Mouse (Mus musculus): ENCODE data around the gene Gal3st2. TPM values are rescaled to one million over a fixed set of nuclear protein-coding genes. Genes with fewer than 3 reads are reported as not detected.
A peak's percentile ranks its signal among the peaks of the same experiment; 100 is the strongest.
"Not testable (repeated sequence)": the region's sequence is repeated elsewhere in the genome, so short reads cannot be mapped to it uniquely, and the experiment has no call there.

The Gal3st2 gene
- not detected in 2 replicates for total RNA-seq (2015; ENCODE audit: low replicate concordance)
- total RNA-seq (2017; ENCODE audit: low replicate concordance), result not detected in 2 replicates

DNA sequence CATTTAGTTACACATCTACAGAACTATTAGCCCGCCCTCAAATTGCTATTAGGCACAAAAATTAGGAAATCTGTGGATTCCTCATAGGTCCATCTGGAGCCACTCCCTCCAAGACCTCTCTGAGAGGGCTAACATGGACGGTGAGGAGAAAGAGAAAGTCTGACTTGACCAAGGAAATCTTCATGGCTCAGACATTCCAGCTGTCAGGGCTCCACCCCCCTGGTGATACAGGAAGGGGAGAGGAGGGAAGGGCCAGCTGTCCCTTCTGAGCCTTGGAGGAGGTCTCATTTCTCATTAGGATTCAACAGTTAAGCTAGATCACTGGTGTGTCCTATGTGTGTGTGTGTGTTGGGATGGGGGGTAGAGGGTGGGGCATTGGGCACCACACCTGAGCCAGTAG, at the start of gene Gal3st2:
Gal3st2 (plus strand) TSS at position 259 of the 400 bp plus-strand sequence.
- ATAC-seq (replicated peaks; ENCODE audit: low FRiP score, poor library complexity, severe bottlenecking), result not testable (repeated sequence)

DNA sequence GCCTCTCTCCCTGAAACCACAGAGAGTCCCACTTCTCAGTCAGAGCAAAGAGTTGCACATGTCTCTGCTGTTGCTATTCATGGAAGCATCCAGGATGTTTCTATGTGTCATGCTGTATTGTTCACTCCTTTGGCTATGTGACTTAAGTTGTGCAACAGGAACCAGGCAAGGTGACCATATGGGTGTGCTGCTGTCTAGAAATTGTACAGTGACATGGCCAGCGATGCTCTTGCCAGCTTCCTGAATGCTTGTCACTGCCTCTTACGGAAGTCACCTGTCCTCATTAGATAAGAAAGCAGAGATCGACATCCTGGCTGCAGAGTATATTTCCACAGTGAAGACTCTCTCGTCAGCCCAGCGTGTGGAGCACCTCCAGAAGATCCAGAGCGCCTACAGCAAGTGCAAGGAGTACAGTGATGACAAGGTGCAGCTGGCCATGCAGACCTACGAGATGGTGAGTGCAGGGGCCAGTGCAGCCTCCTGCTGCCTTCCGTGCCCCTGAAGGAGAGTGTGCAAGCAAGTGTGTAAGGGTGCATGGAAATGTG, 49.5 kb upstream of the Gal3st2 start:
- ATAC-seq (replicated peaks; ENCODE audit: low FRiP score, poor library complexity, severe bottlenecking), result no peak

DNA sequence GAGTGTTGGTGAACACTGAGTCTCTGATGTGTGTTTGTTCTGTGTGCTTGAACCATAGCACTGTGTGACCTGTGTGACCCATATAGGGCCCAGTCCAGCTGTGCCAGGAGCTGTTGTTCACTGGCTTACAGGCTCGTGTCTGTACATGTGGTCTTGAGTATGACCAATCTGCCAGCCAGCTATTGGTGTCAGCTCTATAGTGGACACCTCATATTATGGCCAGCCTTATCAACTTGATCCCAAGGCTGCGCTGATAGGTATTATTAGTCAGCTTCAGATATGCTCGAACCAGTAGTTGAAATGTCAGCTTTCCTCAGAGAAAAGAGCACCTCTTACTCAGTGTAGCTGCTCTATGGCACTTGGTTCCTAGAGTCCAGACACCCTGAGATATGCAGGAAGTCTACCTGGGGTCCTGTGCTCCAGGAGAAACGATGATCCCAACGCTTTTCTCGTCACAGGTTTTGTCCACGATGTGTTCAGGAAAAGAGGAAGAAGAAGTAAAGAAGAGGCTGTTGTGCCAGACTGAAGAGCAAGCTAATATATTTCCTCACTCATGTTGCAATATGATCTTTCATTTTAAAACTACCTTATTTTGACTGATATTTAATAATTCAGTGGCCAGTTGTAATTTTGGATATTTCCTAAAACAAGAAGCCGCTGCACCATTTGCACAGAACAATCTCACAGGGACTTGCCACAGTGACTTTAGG, 43.1 kb upstream of the Gal3st2 start:
- ATAC-seq (replicated peaks; ENCODE audit: low FRiP score, poor library complexity, severe bottlenecking), result no peak

DNA sequence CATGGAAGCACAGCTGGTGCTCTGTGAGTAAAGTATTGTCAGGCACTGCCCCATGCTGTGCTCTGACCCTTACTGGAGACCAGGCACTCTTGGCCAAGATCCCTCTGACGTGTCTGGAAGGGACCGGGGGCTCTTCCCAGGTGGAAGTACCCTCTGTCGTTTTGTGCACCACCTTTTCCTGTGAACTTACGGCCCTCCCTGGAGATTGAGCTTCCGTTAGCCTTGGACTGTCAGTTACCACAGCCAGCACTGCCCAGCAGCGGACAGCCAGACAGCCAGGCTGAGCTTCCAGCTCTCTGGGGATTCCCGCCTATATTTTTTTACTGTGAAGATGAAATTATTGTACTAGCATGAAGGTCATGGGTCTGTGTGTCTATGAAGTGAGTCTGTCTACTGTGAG, 42.4 kb upstream of the Gal3st2 start:
- ATAC-seq (replicated peaks; ENCODE audit: low FRiP score, poor library complexity, severe bottlenecking), result no peak

DNA sequence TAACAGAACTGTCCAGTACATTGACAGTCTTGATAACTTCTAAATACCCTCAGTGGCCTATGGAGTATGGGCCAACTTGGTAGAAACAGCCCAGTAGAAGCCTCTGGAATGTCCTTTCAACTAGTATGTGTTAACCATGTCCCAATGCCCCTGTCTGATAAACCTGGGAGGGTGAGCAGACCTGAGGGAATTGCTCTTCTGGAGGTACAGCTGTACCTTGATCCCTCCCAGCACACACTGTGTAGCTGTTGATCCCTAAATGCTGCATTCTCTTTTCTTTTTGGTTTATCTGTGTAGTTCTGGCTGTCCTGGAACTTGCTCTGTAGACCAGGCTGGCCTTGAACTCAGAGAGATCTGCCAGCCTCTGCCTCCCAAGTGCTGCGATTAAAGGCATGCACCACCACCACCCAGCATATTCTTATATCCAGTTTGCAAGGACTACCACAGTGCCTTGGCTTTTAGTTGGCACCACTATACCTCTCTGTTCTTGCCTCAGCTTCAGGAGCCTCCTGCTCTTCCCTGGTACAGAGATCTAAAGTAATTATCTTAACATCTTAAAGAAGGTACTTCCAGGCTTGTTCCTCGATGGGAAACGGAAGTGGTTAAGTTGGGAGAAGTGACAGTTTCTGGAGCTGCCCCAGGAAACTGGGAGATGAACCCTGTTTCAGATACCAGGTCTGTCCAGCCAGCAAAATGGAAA, 37.2 kb upstream of the Gal3st2 start:
- ATAC-seq (replicated peaks; ENCODE audit: low FRiP score, poor library complexity, severe bottlenecking), result no peak

DNA sequence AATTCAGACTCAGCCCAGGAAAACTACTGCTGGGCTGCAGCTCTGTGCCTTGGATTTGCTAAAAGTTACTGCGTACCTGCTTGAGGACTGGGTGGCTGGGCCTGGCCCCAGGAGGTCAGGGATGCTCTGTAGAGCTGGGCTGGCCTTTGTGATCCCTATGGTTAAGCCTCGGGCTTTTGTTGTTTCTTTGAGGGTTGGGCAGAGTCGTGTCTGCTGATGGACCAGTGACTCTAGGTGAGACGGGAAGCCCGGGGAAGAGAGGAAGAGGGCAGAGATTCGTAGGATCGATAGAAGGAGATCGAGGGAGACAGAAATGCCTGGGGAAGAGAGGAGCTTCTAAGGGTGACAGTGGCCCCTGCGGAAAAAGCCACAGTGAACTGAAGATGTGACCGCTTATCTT, 36.5 kb upstream of the Gal3st2 start, which contains the start of gene D2hgdh:
D2hgdh (plus strand) TSS at position 301 of the 400 bp plus-strand sequence.
- peak; percentile 45 for ATAC-seq (replicated peaks; ENCODE audit: low FRiP score, poor library complexity, severe bottlenecking)

DNA sequence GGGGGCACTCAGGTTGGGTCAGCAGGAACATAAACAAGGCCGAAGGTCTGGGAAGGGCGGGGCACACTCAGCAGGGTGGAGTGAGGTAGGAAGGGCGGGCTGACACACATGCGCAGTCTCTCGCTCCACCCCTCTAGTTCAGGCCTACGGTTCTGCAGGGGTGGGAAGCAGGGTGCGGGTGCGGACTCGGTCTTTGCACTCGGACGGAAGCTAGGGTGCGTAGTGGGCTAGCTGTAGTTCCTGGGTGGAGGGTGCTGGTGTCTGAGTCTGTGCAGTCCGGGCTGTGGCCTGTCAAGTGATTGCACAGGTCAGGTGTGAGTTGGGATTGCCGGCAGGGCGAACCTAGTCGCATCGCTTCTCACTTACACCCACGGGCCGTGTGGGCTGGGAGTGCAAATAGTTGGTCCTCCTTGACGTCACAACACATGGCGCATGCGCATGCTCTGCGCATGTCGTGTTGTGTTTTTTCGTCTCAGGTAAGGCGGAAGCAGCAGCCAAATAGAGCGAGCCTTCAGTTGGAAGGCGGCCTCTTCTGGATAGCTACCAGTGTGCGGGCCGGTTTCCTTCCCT, 35.9 kb upstream of the Gal3st2 start:
- ATAC-seq (replicated peaks; ENCODE audit: low FRiP score, poor library complexity, severe bottlenecking), result peak; percentile 90

DNA sequence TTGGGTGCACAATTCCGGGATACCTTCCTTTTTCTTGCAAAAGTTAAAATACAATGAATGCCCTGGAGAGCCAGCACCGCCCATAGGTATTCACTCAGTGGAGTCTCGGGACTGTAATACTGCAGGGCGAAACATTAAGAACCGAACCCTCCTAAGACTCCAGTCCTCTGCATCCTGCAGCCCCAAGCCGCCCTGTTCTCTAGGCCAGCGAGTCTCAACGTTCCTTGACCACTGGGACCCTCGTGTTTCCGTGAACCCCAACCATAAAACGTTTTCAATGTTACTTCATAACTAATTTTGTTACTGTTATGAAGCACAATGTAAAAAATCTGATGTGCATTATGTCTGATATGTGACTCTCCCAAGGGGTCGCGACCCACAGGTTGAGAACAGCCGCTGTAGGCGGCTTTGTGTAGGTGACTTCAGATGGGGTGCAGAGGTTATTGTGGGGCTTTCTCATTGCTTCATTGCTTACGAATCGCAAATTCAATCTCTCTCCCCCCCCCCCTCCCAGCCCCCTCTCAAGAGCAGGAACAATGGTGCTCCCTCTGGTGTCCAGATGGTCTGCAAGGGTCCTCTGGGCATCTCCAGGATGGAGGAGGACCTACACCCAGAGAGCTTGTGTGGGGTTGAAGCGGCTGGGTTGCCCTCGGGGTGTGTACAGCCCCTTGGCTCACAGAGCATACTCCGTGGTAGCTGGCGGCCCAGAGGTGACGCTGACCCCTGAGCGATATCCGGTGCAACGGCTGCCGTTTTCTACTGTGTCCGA, 35.2 kb upstream of the Gal3st2 start:
- ATAC-seq (replicated peaks; ENCODE audit: low FRiP score, poor library complexity, severe bottlenecking), result 0 out of 2 replicates have a peak, but pooled peaks have one; percentile 18

DNA sequence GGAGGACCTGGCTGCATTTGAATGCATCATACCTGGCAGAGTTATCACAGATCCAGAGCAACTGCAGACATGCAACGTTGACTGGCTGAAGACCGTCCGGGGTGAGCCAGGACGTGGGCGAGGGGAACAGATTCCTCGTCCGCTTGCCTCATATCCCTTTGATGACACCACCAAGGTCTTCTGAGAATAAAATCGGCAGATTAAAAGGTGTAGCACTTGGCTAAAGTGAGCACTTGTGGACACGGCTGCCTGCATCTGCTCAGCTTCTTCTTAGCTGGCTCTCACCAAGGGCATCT, 34.6 kb upstream of the Gal3st2 start:
- ATAC-seq (replicated peaks; ENCODE audit: low FRiP score, poor library complexity, severe bottlenecking), result no peak

DNA sequence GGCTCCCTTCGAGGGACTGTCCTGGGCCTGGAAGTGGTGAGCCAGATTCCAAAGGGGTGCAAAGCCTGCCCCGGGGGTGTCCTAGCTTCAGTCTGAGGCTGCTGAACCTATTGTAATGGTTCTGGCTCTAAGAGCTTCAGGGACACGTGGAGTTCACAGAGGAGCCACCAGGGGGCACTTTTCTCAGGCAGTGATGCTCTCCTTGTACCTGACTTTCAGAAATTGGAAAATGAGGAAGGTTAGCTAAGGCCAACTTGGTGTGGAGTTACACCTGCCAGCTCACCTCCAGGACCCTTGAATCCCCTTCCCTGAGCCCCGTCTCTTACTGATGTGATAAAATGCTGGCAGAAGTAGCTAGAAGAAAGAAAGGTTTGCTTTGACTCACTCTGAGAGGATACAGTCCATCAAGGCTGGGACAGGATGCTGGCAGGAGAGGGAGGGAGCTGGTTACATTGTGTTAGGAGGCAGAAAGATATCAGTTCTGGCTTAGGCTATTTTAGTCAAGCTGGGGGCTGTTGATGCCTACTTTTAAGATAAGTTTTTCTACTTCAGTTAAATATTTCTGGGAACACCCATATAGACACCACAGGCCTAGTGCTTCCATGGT, 28.2 kb upstream of the Gal3st2 start:
- peak; percentile 81 for ATAC-seq (replicated peaks; ENCODE audit: low FRiP score, poor library complexity, severe bottlenecking)

DNA sequence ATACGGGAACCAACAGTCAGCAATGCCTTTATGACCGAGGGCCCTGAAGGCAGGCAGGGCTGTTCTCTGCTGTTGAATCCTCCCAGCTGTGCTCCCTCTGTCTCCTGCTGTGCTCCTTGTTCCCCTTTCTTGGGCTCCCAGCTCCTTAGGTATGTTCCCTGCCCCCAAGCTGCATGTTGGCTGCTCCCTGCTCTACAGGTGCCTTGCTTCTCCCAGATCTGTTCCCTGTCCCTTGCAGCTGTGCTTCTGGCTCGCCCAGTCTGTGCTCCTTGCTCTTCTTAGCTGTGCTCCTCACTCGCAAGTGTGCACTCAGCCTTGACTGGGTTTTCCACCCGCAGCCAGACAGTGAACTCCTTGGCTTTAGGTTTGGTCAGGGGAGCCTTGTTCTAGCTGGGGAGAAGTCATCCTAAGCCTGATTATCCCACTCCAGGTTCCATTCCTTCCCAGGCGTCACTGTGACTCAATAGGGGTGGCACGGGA, 26.4 kb upstream of the Gal3st2 start:
- ATAC-seq (replicated peaks; ENCODE audit: low FRiP score, poor library complexity, severe bottlenecking), result no peak

DNA sequence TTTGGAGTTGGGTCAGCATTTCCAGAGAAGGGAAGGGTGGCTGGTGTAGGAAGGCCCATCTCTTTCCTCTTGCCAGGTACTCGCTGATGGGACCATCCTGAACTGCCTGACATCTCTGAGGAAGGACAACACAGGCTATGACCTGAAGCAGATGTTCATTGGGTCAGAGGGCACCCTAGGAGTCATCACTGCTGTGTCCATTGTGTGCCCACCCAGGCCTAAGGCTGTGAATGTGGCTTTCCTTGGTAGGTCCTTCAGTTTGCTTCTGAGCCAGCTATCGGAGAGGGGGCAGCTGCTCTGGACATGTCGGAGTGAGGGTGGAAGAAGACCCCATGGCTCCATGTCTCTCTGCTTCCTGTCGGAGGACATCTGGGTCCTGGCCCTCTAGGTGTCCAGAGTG, 25.9 kb upstream of the Gal3st2 start:
- ATAC-seq (replicated peaks; ENCODE audit: low FRiP score, poor library complexity, severe bottlenecking), result no peak

DNA sequence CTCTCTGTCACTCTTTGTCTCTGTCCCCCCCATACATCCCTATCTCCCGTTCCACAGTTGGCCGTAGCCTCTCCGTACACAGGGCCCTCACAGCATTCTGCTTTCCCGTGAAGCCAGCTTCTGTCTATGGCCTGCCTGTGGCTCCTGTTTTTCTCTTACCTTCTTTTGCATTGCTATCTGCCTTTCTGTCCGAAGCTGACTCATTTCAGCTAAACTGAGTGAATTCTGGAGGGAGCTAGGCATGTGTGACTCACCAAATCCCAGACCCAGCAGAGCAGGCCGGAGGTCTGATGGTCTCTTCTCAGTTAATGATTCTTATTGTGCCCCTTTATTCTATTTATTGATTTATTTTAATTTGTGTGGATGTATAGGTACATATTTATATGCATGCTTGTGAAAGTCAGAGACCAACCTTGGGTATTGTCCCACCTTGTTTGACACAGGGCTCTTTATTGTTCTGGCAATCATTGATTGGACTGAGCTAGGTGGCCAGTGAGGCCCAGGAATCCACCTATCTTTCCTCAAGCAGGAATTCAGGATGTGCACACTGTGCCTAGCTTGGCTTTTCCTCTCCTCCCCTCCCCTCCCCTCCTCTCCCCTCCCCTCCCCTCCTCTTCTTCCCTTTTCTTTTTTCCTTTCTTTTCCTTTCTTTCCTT, 25.1 kb upstream of the Gal3st2 start:
- ATAC-seq (replicated peaks; ENCODE audit: low FRiP score, poor library complexity, severe bottlenecking), result no peak

DNA sequence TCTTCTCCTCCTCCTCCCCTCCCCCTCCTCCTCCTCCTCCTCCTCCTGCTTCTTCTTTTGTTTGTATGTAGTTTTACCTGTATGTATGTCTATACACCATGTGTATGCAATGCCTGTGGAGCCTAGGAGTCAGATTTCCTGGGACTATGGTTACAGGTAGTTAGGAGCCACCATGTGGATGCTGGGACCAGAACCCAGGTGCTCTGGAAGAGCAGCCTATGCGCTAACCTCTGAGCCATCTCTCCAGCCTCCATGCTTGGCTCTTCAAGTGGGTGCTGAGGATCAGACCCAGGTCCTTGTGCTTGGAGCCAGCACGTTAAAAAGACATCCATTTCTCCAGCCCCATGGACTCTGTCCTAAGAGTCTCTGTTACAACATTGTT, 24.6 kb upstream of the Gal3st2 start:
- no peak for ATAC-seq (replicated peaks; ENCODE audit: low FRiP score, poor library complexity, severe bottlenecking)

DNA sequence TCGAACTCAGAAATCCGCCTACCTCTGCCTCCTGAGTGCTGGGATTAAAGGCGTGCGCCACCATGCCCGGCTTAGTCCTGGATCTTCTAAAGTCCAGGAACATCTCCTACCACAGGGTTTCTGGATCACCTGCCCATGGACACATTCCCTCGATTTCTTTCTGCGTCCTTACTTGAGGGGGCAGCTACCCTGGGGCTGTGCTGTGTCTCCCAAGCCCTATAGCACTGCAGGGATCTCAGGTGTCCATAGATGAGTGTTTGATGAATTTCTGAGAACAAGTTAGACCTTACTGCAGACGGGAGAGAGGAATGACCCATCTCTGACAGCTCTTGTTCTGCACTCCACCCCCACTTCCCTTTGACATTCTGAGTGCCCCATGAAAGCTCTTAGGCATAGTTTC, 23.8 kb upstream of the Gal3st2 start:
- ATAC-seq (replicated peaks; ENCODE audit: low FRiP score, poor library complexity, severe bottlenecking), result no peak

DNA sequence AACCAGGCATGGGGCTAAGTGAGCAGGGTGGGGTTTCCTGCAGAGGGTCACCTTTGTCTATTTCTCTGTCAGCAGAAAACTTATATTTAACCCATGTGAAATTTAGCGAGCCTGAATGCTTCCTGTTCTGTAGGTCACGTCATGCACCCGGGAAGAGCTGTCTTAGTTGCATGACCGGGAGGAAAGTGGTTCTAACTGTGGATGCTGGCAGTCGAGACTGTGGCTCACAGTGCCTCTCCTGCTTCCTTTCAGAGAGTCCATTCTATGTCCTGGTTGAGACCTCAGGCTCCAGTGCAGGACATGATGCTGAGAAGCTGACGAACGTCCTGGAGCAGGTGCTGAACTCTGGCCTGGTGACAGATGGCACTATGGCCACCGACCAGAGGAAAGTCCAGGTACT, 22.5 kb upstream of the Gal3st2 start:
- not testable (repeated sequence) for ATAC-seq (replicated peaks; ENCODE audit: low FRiP score, poor library complexity, severe bottlenecking)

DNA sequence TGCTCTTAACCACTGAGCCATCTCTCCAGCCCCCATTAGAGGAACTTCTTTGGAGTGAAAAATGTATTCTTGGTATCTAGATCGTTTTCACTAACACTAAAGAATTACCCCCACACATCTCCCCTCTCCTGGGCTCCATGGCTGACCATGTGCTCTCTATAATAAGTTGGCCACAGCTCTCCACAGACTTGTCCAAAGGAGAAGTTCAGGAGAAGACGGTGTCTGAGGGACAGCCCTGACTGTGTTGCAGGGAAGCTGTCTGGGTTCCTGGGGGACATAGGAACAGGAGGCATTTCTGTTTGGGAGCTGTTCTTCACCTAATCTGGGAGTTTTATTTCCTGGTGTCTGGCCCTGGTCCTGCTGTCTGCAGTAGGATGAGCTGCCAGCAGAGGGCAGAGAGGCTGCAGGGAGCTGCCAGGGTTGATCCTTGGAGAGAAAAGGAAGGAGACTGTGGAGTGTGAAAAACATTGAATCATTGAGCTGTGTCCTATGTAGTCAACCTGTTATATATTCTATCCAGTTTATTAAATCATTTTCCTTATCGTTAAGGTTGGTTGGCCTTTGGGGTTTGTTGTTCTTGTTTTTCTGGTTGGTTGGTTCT, 15.2 kb upstream of the Gal3st2 start:
- ATAC-seq (replicated peaks; ENCODE audit: low FRiP score, poor library complexity, severe bottlenecking), result not testable (repeated sequence)

DNA sequence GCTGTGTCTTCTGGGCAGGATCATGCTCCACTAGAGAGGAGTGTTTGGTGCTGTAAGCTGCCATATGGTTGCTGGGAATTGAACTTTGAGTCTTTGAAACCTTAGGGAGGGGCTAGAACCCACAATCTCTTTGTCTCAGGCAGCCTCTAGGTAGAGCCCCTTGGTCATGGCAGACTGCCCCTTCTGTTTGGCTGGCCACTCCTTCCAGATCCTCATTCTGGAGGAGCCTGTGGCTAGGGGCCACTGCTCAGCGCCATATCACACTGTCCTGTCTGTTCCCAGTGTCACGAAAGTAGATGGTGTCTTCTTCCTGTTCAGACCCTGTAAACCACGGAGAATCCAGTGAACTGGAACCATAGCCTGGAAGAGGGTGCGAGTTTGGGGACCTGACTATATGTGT, 5.3 kb upstream of the Gal3st2 start:
- not testable (repeated sequence) for ATAC-seq (replicated peaks; ENCODE audit: low FRiP score, poor library complexity, severe bottlenecking)

DNA sequence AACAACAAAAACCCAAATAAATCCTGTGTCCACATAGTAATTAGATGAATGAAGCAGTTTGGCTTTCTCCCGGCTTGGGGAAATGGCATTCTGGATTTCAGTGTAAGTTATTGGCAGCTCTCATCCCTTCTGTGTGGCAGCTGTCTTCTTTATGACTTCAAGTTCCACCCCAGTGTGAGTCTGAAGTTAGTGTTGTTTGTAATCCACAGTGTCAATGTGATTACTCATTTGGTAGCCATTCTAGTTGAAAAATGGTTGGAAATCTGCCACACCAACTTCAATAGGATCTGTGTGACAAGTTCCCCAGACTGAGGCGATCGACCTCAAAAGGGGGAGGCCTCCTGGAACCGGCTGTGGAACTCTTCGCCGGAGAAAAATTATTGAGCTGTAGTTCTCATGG, 3.7 kb upstream of the Gal3st2 start:
- ATAC-seq (replicated peaks; ENCODE audit: low FRiP score, poor library complexity, severe bottlenecking), result no peak

Measured in erythroblast, adult 5-6 weeks (primary cell).